Mouse (Mus musculus) forebrain, postnatal 0 days (tissue): ENCODE measurements at regions not wholly inside any gene's neighbourhood (a gene's known extent, or its start where the extent isn't known, plus 50 kb on each side); places are given as distances from the start of the nearest gene placed in this dataset.

Source experiments
- ATAC-seq: fragments of 200-750 bp; cut with Nextera tagmentation; 2 replicates; pipeline ENCODE4 v1.8.0; 2017; ENCODE audit warnings: mild to moderate bottlenecking, moderate library complexity
- DNase-seq: peaks from one replicate; pipeline ENCODE4 v3.0.0-alpha.2; 2015
- H3K27ac ChIP-seq: fragments of 300-500 bp; sonication (generic); 2 replicates; pipeline ENCODE4 v1.5.1; 2014; ENCODE audit warnings: low read depth, mild to moderate bottlenecking, antibody characterized with exemption, low read length, moderate library complexity, mixed read lengths
- H3K27me3 ChIP-seq: fragments of 300-500 bp; sonication (generic); 2 replicates; pipeline ENCODE4 v1.6.1; 2014; ENCODE audit warnings: mild to moderate bottlenecking, low read length, mixed read lengths; ENCODE audit not compliant: insufficient read depth
- H3K36me3 ChIP-seq: fragments of 300-500 bp; sonication (generic); 2 replicates; pipeline ENCODE4 v1.6.1; 2014; ENCODE audit warnings: mild to moderate bottlenecking, moderate library complexity; ENCODE audit not compliant: insufficient read depth
- H3K4me1 ChIP-seq: fragments of 300-500 bp; sonication (generic); 2 replicates; pipeline ENCODE4 v1.6.1; 2014; ENCODE audit warnings: antibody characterized with exemption; ENCODE audit not compliant: insufficient read depth
- H3K4me2 ChIP-seq: fragments of 300-500 bp; sonication (generic); 2 replicates; pipeline ENCODE4 v1.6.1; 2014; ENCODE audit warnings: low read depth, mild to moderate bottlenecking, moderate library complexity
- H3K4me3 ChIP-seq: fragments of 300-500 bp; sonication (generic); 2 replicates; pipeline ENCODE4 v1.5.1; 2014; ENCODE audit warnings: low read depth, low read length, mixed read lengths
- H3K9ac ChIP-seq: fragments of 300-500 bp; sonication (generic); 2 replicates; pipeline ENCODE4 v1.6.1; 2014; ENCODE audit warnings: mild to moderate bottlenecking
- H3K9me3 ChIP-seq: fragments of 300-500 bp; sonication (generic); 2 replicates; pipeline ENCODE4 v1.6.1; 2016; ENCODE audit warnings: low read length
- CTCF ChIP-seq: sonication (generic); IDR thresholded peaks from 2 replicates; pipeline ENCODE4 v1.5.1; 2016; ENCODE audit warnings: antibody characterized with exemption, control low read depth, low read depth
- WGBS: fragments of 180-500 bp; shearing (Covaris S2); extraction: QIAGEN DNeasy Blood & Tissue Kit; methylation state at CpG from one replicate; pipeline ENCODE4 v1.1.7; 2014; 5-methylcytosine and 5-hydroxymethylcytosine counted together

- peak; percentile 28; the same call in 1 of the 2 replicates for ATAC-seq
- no peaks in the 10 kb centered on the region for H3K27me3 ChIP-seq
- DNase-seq = peak; percentile 4
- H3K36me3 ChIP-seq = no peaks in the 10 kb centered on the region
- H3K9me3 ChIP-seq = no peaks in the 10 kb centered on the region
- H3K4me3 ChIP-seq = no peak overlapping the region
- H3K9ac ChIP-seq = no peak overlapping the region
- H3K4me2 ChIP-seq = no peak overlapping the region
- no peak for TF ChIP-seq CTCF
- no peak overlapping the region for H3K27ac ChIP-seq
- H3K4me1 ChIP-seq = no peaks in the 10 kb centered on the region; the same call in 1 of the 2 replicates
- WGBS = 22% methylated on average over 3 of the region's 3 CpGs
Observed at GRCm38 (mm10) chr10:21456359-21456758, 79.3 kb downstream of the Aldh8a1 start.

DNA sequence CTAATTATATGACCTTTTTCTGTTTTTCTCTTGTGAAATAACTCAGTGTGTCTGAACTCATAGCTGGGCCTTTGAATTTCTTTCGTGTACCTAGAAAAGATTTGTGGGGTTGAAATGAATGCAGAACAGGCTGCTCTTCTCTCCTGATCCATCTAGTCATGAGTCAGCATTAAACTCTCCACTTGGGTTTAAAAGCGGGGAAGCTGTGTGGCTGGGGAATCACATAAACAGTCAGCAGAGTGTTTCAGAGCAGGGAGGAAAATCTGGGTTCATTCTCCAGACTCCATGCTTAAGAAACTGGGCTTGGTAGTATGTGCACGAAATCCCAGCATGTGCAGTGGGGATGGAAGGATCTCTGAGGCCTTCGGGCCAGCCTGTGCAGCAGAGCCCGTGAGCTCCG is 79.9 kb downstream of the Aldh8a1 start:
- no peak; the same call in 1 of the 2 replicates for ATAC-seq
- 51% methylated on average over 6 of the region's 6 CpGs for WGBS
- Histone ChIP-seq H3K36me3 (no peaks in the 10 kb centered on the region), H3K4me1 (no peaks in the 10 kb centered on the region; the same call in 1 of the 2 replicates), H3K4me3 (no peak overlapping the region), H3K9me3 (no peaks in the 10 kb centered on the region), H3K4me2 (no peak overlapping the region), H3K27me3 (no peaks in the 10 kb centered on the region), H3K27ac (no peak overlapping the region), H3K9ac (no peak overlapping the region)
- TF ChIP-seq CTCF = no peak
- peak; percentile 16 for DNase-seq

- no peak for TF ChIP-seq CTCF
- DNase-seq (no peak), ATAC-seq (no peak)
- Histone ChIP-seq H3K4me3 (no peak overlapping the region), H3K9ac (no peak overlapping the region), H3K27ac (no peak overlapping the region), H3K9me3 (no peaks in the 10 kb centered on the region), H3K4me1 (no peaks in the 10 kb centered on the region; the same call in 1 of the 2 replicates), H3K27me3 (no peaks in the 10 kb centered on the region), H3K4me2 (no peak overlapping the region), H3K36me3 (no peaks in the 10 kb centered on the region)
Observed at GRCm38 (mm10) chr10:21458608-21459007, 81.5 kb downstream of the Aldh8a1 start.

DNA sequence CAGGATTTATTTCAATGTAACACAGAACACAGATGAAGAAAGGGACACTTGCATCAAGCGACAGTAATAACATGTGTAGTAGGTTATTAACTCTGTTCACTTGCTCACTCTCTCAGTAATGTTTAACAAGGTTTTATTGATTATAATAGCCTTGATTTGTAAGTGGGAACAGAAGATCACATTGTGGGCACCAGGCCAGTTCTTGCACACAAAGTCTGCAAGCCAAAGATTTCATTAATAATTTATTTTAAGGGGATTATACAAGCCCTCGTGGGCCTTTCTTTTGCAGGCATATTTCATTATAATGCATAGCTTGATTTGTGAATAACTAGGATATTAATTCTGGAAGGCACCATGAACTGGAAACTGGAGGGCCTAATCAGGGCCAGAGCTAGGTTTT is 83.0 kb downstream of the Aldh8a1 start:
- 39% methylated on average over 2 of the region's 2 CpGs for WGBS
- Histone ChIP-seq H3K27ac (no peak overlapping the region), H3K36me3 (no peaks in the 10 kb centered on the region), H3K4me2 (no peak overlapping the region), H3K4me1 (no peaks in the 10 kb centered on the region; the same call in 1 of the 2 replicates), H3K4me3 (no peak overlapping the region), H3K27me3 (no peaks in the 10 kb centered on the region), H3K9ac (no peak overlapping the region), H3K9me3 (no peaks in the 10 kb centered on the region)
- no peak for TF ChIP-seq CTCF
- DNase-seq = no peak
- ATAC-seq = no peak

DNA sequence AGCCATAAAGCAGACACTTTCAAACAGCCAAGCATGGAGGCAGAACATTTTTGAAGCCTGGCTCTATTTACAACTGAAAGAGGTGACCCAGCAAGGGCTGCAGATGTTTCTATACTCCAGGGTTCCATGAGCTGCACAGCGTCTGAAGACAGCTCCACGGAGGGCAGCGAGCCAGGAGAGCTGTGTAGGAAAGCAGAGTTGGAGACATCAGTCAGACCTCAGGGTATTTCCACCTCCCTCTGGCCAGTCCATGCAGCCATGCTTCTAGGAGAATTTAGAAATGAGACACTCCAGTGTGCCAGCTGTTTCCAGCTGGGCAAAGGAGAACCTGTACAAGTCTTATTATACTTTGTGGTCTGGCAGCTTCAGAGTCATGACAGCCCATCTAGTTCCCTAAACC is 85.8 kb downstream of the Aldh8a1 start:
- no peaks in the 10 kb centered on the region for H3K9me3 ChIP-seq
- H3K4me2 ChIP-seq = no peak overlapping the region
- TF ChIP-seq CTCF = no peak
- DNase-seq = no peak
- no peaks in the 10 kb centered on the region for H3K4me1 ChIP-seq
- no peaks in the 10 kb centered on the region for H3K36me3 ChIP-seq
- no peak overlapping the region for H3K9ac ChIP-seq
- H3K27me3 ChIP-seq = no peaks in the 10 kb centered on the region
- no peak overlapping the region for H3K27ac ChIP-seq
- H3K4me3 ChIP-seq = no peak overlapping the region
- ATAC-seq = no peak
- WGBS = 51% methylated on average over 3 of the region's 3 CpGs

DNA sequence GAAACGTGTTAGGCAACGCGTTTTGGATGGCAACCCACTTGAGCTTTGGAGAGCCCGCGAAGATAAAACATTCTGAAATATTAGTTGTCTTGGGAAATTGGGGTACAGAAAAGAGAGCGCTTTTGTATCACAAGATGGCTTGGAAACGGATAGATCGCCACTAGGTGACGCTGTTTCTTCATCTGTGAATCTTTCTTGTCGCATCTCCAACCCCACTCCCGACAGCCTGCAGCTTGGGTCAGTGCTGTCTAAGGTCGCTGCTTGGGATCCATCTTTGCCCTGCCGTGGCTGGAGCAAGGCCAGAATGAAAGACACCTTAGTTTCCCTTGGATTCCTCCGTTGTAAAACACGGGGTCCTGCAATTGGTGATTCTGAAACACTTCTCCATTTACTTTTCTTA is 88.3 kb downstream of the Aldh8a1 start:
- no peaks in the 10 kb centered on the region for H3K4me1 ChIP-seq
- H3K27me3 ChIP-seq = no peaks in the 10 kb centered on the region
- peak; percentile 95 for TF ChIP-seq CTCF
- H3K27ac ChIP-seq = no peak overlapping the region
- peak; percentile 92 for DNase-seq
- WGBS = 2% methylated on average over 15 of the region's 15 CpGs
- H3K9me3 ChIP-seq = no peaks in the 10 kb centered on the region
- no peak overlapping the region for H3K4me3 ChIP-seq
- peak; percentile 79 for ATAC-seq
- peak overlapping the region; percentile 35 for H3K4me2 ChIP-seq
- H3K36me3 ChIP-seq = no peaks in the 10 kb centered on the region
- no peak overlapping the region for H3K9ac ChIP-seq

DNA sequence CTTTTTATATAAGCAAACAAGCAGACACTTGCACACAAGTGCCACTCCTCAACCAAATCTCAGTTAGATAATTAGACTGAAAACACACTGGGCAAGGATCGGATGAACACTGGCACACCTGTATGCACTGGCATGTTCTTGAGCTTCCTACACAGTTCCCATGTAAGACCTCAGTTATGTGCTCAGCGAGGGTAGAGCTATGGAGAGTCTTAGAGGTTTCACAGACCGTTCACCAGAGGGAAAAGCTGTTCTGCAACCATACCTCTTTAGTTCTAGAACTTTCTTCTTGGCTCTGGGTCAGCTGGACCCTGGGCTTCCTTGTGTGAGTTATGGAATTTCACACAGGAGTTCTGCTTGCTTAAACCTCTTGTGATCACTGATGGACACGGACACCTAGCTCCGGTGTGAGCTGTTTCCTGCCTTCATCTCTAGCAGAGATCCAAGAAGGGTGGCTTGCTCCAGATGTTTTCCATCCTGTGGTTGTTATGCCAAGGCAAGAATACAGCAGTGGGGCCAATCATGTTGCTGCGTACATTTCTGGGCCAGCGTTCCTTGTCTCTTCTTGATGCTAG is 88.8 kb downstream of the Aldh8a1 start:
- Histone ChIP-seq H3K4me1 (no peaks in the 10 kb centered on the region), H3K4me2 (peak overlapping the region; percentile 35), H3K36me3 (no peaks in the 10 kb centered on the region), H3K9ac (no peak overlapping the region), H3K9me3 (no peaks in the 10 kb centered on the region), H3K27ac (no peak overlapping the region), H3K27me3 (no peaks in the 10 kb centered on the region), H3K4me3 (no peak overlapping the region)
- 52% methylated on average over 7 of the region's 7 CpGs for WGBS
- TF ChIP-seq CTCF = no peak
- DNase-seq (no peak), ATAC-seq (0 out of 2 replicates have a peak, but pooled peaks have one; percentile 17)
